24 mouse cellular contexts compared by ENCODE assay signal in the genomic region with DNA sequence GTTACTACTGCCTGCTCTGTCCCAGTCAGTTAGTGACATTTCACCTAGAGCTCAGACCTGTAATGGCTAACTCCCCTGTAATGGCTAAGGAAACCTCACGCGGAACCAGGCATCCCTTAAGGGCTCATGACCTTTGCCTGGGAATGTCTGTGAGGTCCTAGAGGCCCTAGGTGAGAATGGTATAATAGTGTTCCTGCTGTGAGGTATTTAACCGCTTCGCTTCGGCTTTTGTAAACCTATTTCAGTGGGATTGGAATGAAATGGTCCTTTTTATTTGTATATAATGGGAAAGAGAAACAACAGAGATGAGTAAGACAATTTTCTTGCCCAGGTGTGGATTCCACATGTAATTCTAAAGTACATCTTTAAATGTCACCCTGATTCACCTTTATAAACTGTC. TPM values are rescaled to one million over a fixed set of nuclear protein-coding genes. Genes with fewer than 3 reads are reported as not detected.
DNase-seq lines count a peak whose midpoint lies in the region; ATAC-seq lines count a peak whose summit lies in the region.
"Had no signal": no experiment of that assay in that cellular context is flagged by ENCODE, and none has a peak within 500 bp of the region (broad histone marks: within the 10 kb centered on the region; RNA-seq: fewer than 3 reads in every experiment).

No protein-coding gene starts in this region.

- H3K4me2 ChIP-seq in kidney, embryonic 15.5 days = no peak overlapping the region
- H3K4me2 ChIP-seq in liver, embryonic 12.5 days = no peak overlapping the region
- H3K4me2 ChIP-seq: embryonic facial prominence, embryonic 12.5 days; embryonic facial prominence, embryonic 15.5 days; heart, embryonic 11.5 days; hindbrain, embryonic 12.5 days; hindbrain, embryonic 15.5 days had no signal

- WGBS in kidney, embryonic 15.5 days = 56% methylated on average over 5 of the region's 5 CpGs
- WGBS in liver, embryonic 12.5 days (ENCODE audit: insufficient replicate concordance) = 65% methylated on average over 5 of the region's 5 CpGs

- no peaks in the 10 kb centered on the region for H3K36me3 ChIP-seq in kidney, embryonic 15.5 days
- no peaks in the 10 kb centered on the region for H3K36me3 ChIP-seq in liver, embryonic 12.5 days
- H3K36me3 ChIP-seq: embryonic facial prominence, embryonic 12.5 days; embryonic facial prominence, embryonic 15.5 days; hindbrain, embryonic 12.5 days; hindbrain, embryonic 15.5 days had no signal

- no peaks in the 10 kb centered on the region for H3K4me1 ChIP-seq in kidney, embryonic 15.5 days
- no peaks in the 10 kb centered on the region for H3K4me1 ChIP-seq in liver, embryonic 12.5 days
- H3K4me1 ChIP-seq: embryonic facial prominence, embryonic 12.5 days; embryonic facial prominence, embryonic 15.5 days; hindbrain, embryonic 15.5 days had no signal

- H3K9ac ChIP-seq in kidney, embryonic 15.5 days = no peak overlapping the region
- H3K9ac ChIP-seq in liver, embryonic 12.5 days = no peak overlapping the region
- H3K9ac ChIP-seq: embryonic facial prominence, embryonic 12.5 days; embryonic facial prominence, embryonic 15.5 days; forebrain, postnatal 0 days; hindbrain, embryonic 12.5 days; hindbrain, embryonic 15.5 days had no signal

- no peak overlapping the region for H3K4me3 ChIP-seq in kidney, embryonic 15.5 days (replicated peaks)
- H3K4me3 ChIP-seq in liver, embryonic 12.5 days = no peak overlapping the region
- H3K4me3 ChIP-seq: embryonic facial prominence, embryonic 12.5 days; embryonic facial prominence, embryonic 15.5 days; gastrocnemius, adult 2 months; hindbrain, embryonic 12.5 days; hindbrain, embryonic 15.5 days had no signal

- H3K27ac ChIP-seq in kidney, embryonic 15.5 days = no peak overlapping the region
- no peak overlapping the region for H3K27ac ChIP-seq in liver, embryonic 12.5 days
- H3K27ac ChIP-seq: embryonic facial prominence, embryonic 12.5 days; embryonic facial prominence, embryonic 15.5 days; gastrocnemius, adult 2 months; hindbrain, embryonic 12.5 days; hindbrain, embryonic 15.5 days had no signal

- no peaks in the 10 kb centered on the region for H3K9me3 ChIP-seq in kidney, embryonic 15.5 days (replicated peaks)
- no peaks in the 10 kb centered on the region for H3K9me3 ChIP-seq in liver, embryonic 12.5 days (replicated peaks)
- H3K9me3 ChIP-seq: embryonic facial prominence, embryonic 12.5 days; embryonic facial prominence, embryonic 15.5 days; hindbrain, embryonic 12.5 days; hindbrain, embryonic 15.5 days had no signal

- ATAC-seq in kidney, embryonic 15.5 days (replicated peaks; ENCODE audit: low FRiP score) = no peak
- no peak for ATAC-seq in liver, embryonic 12.5 days
- ATAC-seq: CD4-positive, CD25-positive, alpha-beta regulatory T cell, adult 4 months; forebrain, embryonic 14.5 days; forebrain, postnatal 0 days had no signal

- no peaks in the 10 kb centered on the region for H3K27me3 ChIP-seq in kidney, embryonic 15.5 days
- no peaks in the 10 kb centered on the region for H3K27me3 ChIP-seq in liver, embryonic 12.5 days (replicated peaks)
- H3K27me3 ChIP-seq: embryonic facial prominence, embryonic 12.5 days; embryonic facial prominence, embryonic 15.5 days; hindbrain, embryonic 12.5 days; hindbrain, embryonic 15.5 days had no signal

- peak; percentile 46 for DNase-seq in kidney, adult 9 months
- DNase-seq in ES-CJ7 (ENCODE audit: low read depth, low spot score) (peak; percentile 97), R1 (ENCODE audit: low read depth, low spot score) (peak; percentile 92)
- DNase-seq in layer of hippocampus, postnatal 10 days (ENCODE audit: low spot score in 2 of 2) = no peak
- DNase-seq: adrenal gland, adult 2 months; adrenal gland, postnatal 14 days; cerebellum, adult 11 months; cerebellum, adult 2 months; cerebellum, adult 9-11 months; cerebellum, postnatal 25 days; forebrain, postnatal 0 days; gastrocnemius, adult 2 months; gastrocnemius, postnatal 14 days; heart, adult 11 months had no signal

RNA-seq across cellular contexts. Expression of gene 4921524J17Rik, which starts 8.9 kb away (rescaled TPM):
- 42.8 and 46.2 TPM in 2 replicates for polyA plus RNA-seq in kidney, embryonic 15.5 days (2015; fragmentation: Nextera tagmentation; extraction: Ambion mirVana)
- 10 to 100 TPM; 26.2 to 29.3 TPM for total RNA-seq in layer of hippocampus, postnatal 10 days (2021)
- 23.8 and 25.3 TPM in 2 replicates for polyA plus RNA-seq in liver, embryonic 12.5 days (2016; fragmentation: Nextera tagmentation; extraction: Ambion mirVana)

RNA-seq across cellular contexts. Expression of gene Gpt2, which starts 50.8 kb away (rescaled TPM):
- polyA plus RNA-seq in kidney, embryonic 15.5 days (2015; fragmentation: Nextera tagmentation; extraction: Ambion mirVana) = 21.4 and 21.5 TPM in 2 replicates
- total RNA-seq in layer of hippocampus, postnatal 10 days (2021) = 10 to 100 TPM; 51.9 to 58.7 TPM
- polyA plus RNA-seq in liver, embryonic 12.5 days (2016; fragmentation: Nextera tagmentation; extraction: Ambion mirVana) = 18.5 and 20.1 TPM in 2 replicates

RNA-seq across cellular contexts. Expression of gene Mylk3, which starts 55.4 kb away (rescaled TPM):
- 1.7 and 2.4 TPM in 2 replicates for polyA plus RNA-seq in kidney, embryonic 15.5 days (2015; fragmentation: Nextera tagmentation; extraction: Ambion mirVana)
- under 1 TPM; 0.36 to 0.39 TPM for total RNA-seq in layer of hippocampus, postnatal 10 days (2021)
- 40.7 and 42.5 TPM in 2 replicates for polyA plus RNA-seq in liver, embryonic 12.5 days (2016; fragmentation: Nextera tagmentation; extraction: Ambion mirVana)
- polyA plus RNA-seq: C2C12; CD4-positive, CD25-positive, alpha-beta regulatory T cell, adult 4 months had no signal

Comparison
In these comparisons a context has a peak if more than half of its experiments do, and no peak if none do; other contexts are left out.
1. DNase-seq: peak in kidney, adult 9 months (single experiment), ES-CJ7 (single experiment) and R1 (single experiment); none in layer of hippocampus, postnatal 10 days (0 of 2).
2. RNA of gene Mylk3, which starts 55.4 kb away (polyA plus RNA-seq): 40.7 to 42.5 TPM in liver, embryonic 12.5 days; 1.7 to 2.4 TPM in kidney, embryonic 15.5 days; every median in the first group is over 10 times any median in the second.